Mouse (Mus musculus) heart, adult 2 months (tissue): ENCODE results near the gene Serpinb6b. TPM values are rescaled to one million over a fixed set of nuclear protein-coding genes. Genes with fewer than 3 reads are reported as not detected.
"Not testable (repeated sequence)": the region's sequence is repeated elsewhere in the genome, so short reads cannot be mapped to it uniquely, and the experiment has no call there.

ENCODE experiments used
- DNase-seq, 2 experiments: peaks; one replicate each; pipeline ENCODE4 v3.0.0; 2021
- H3K27ac ChIP-seq: fragments of 200-600 bp; 2 replicates; pipeline ENCODE4 v1.8.1; 2022
- H3K27me3 ChIP-seq: fragments of 200-500 bp; 2 replicates; pipeline ENCODE4 v1.6.1; 2012; ENCODE audit warnings: mild to moderate bottlenecking, low read length, inconsistent platforms, mixed read lengths; ENCODE audit not compliant: control insufficient read depth, insufficient read depth
- H3K36me3 ChIP-seq: fragments of 200-500 bp; 2 replicates; pipeline ENCODE4 v1.6.1; 2012; ENCODE audit warnings: low read length, inconsistent platforms; ENCODE audit not compliant: control insufficient read depth, insufficient read depth
- H3K4me1 ChIP-seq: fragments of 200-500 bp; 2 replicates; pipeline ENCODE4 v1.6.1; 2011; ENCODE audit warnings: low read length; ENCODE audit not compliant: control insufficient read depth, insufficient read depth
- H3K4me3 ChIP-seq: fragments of 200-600 bp; 2 replicates; pipeline ENCODE4 v1.8.1; 2022
- H3K79me2 ChIP-seq: fragments of 200-500 bp; replicated peaks from 2 replicates; pipeline ENCODE4 v1.6.1; 2012; ENCODE audit warnings: mild to moderate bottlenecking, inconsistent platforms, low read length, moderate library complexity, mixed read lengths; ENCODE audit not compliant: control insufficient read depth, insufficient read depth
- H3K9ac ChIP-seq: fragments of 200-500 bp; 2 replicates; pipeline ENCODE4 v1.6.1; 2012; ENCODE audit warnings: low read depth, mild to moderate bottlenecking, control low read depth, inconsistent platforms, low read length, mixed read lengths
- CTCF ChIP-seq: fragments of 200-600 bp; IDR thresholded peaks from 2 replicates; pipeline ENCODE4 v1.8.1; 2022; ENCODE audit warnings: antibody characterized with exemption, mild to moderate bottlenecking, moderate library complexity
- EP300 ChIP-seq: fragments of 200-500 bp; IDR thresholded peaks from 2 replicates; pipeline ENCODE4 v1.6.1; 2011; ENCODE audit warnings: low read depth, low read length, control low read depth; ENCODE audit not compliant: insufficient read depth
- POLR2A ChIP-seq: fragments of 200-500 bp; IDR thresholded peaks from 2 replicates; pipeline ENCODE4 v1.6.1; 2011; ENCODE audit warnings: mild to moderate bottlenecking, low read depth, low read length, control low read depth; ENCODE audit not compliant: insufficient read depth
- WGBS: fragments of 180-500 bp; shearing (Covaris S2); methylation state at CpG from one replicate; pipeline ENCODE4 v1.1.7; 2018; 5-methylcytosine and 5-hydroxymethylcytosine counted together
- intact Hi-C: fragments of 180-260 bp; cut with DNase I; formaldehyde crosslinking; loops from one replicate; pipeline ENCODE4 v1.15.1; 2025
- polyA plus RNA-seq: library from polyadenylated mRNA; depleted of rRNA; stranded (reverse); fragments of >200 nt; gene quantifications from 2 replicates; pipeline ENCODE4 v1.2.3, GENCODE M21; 2012
- total RNA-seq, 2 experiments: library from RNA; stranded (reverse); gene quantifications; 2 replicates each; pipeline ENCODE4 v1.2.3; 2021

The Serpinb6b gene
- total and polyA plus RNA-seq, 3 experiments: 21.6 to 33.1 (median 26.3) TPM

GRCm38 (mm10) chr13:32958521-32958920, 6.5 kb upstream of the Serpinb6b start:
- TF ChIP-seq EP300: peak; percentile 67; the same call in 1 of the 2 replicates
- H3K36me3 ChIP-seq, H3K27me3 ChIP-seq, H3K4me3 ChIP-seq, H3K4me1 ChIP-seq, H3K9ac ChIP-seq, H3K79me2 ChIP-seq: not testable (repeated sequence)
- WGBS: 44% methylated on average over 7 of the region's 7 CpGs
- peak in 1 of 2 experiments; percentile 47 for DNase-seq
- peak overlapping the region; percentile 73 for H3K27ac ChIP-seq
- intact Hi-C loops: loop anchor here (5.0 kb wide), 1 partner anchor 36 kb away; no protein-coding TSS in a partner anchor

GRCm38 (mm10) chr13:32963990-32964753, 837 bp upstream of the Serpinb6b start:
- peaks cover 3% of the 10 kb centered on the region; the same call in 1 of the 2 replicates for H3K36me3 ChIP-seq
- TF ChIP-seq CTCF (no peak), POLR2A (no peak), EP300 (no peak)
- no peak for DNase-seq
- intact Hi-C loops: loop anchor here (2.0 kb wide), 2 partner anchors 41 to 111 kb away; no protein-coding TSS in a partner anchor
- no peak overlapping the region for H3K4me3 ChIP-seq
- no peaks in the 10 kb centered on the region; the same call in 1 of the 2 replicates for H3K79me2 ChIP-seq
- H3K27me3 ChIP-seq: no peaks in the 10 kb centered on the region
- 56% methylated on average over 9 of the region's 9 CpGs for WGBS
- peak overlapping the region; percentile 92 for H3K27ac ChIP-seq
- H3K4me1 ChIP-seq: peaks cover 6% of the 10 kb centered on the region
- H3K9ac ChIP-seq: no peak overlapping the region

- intact Hi-C loops: no loop called here
- DNase-seq: peak in 1 of 2 experiments; percentile 22
- Histone ChIP-seq H3K4me3 (peak overlapping the region; percentile 50), H3K27me3 (no peaks in the 10 kb centered on the region), H3K27ac (peak overlapping the region; percentile 92), H3K9ac (peak overlapping the region; percentile 32), H3K79me2 (no peaks in the 10 kb centered on the region; the same call in 1 of the 2 replicates), H3K36me3 (peaks cover 3% of the 10 kb centered on the region; the same call in 1 of the 2 replicates), H3K4me1 (peaks cover 6% of the 10 kb centered on the region)
- 45% methylated on average over 5 of the region's 5 CpGs for WGBS
- no peak for TF ChIP-seq CTCF
- TF ChIP-seq EP300: no peak
- TF ChIP-seq POLR2A: no peak
These were observed 1.1 kb downstream of the Serpinb6b start for GRCm38 (mm10) chr13:32966116-32966515.

GRCm38 (mm10) chr13:32967233-32967632, 2.2 kb downstream of the Serpinb6b start:
- peaks cover 6% of the 10 kb centered on the region for H3K4me1 ChIP-seq
- intact Hi-C loops: no loop called here
- no peak overlapping the region for H3K9ac ChIP-seq
- H3K36me3 ChIP-seq: peaks cover 3% of the 10 kb centered on the region; the same call in 1 of the 2 replicates
- no peak overlapping the region for H3K4me3 ChIP-seq
- H3K27ac ChIP-seq: no peak overlapping the region
- no peaks in the 10 kb centered on the region; the same call in 1 of the 2 replicates for H3K79me2 ChIP-seq
- TF ChIP-seq CTCF (no peak), POLR2A (no peak), EP300 (no peak)
- no peaks in the 10 kb centered on the region for H3K27me3 ChIP-seq
- no peak for DNase-seq

GRCm38 (mm10) chr13:32968353-32968984, 3.5 kb downstream of the Serpinb6b start:
- H3K9ac ChIP-seq: no peak overlapping the region
- H3K27me3 ChIP-seq: no peaks in the 10 kb centered on the region
- DNase-seq: no peak
- H3K27ac ChIP-seq: no peak overlapping the region
- WGBS: 70% methylated on average over 5 of the region's 5 CpGs
- intact Hi-C loops: no loop called here
- H3K4me1 ChIP-seq: peaks cover 4% of the 10 kb centered on the region; the same call in 1 of the 2 replicates
- no peak overlapping the region for H3K4me3 ChIP-seq
- H3K79me2 ChIP-seq: no peaks in the 10 kb centered on the region
- H3K36me3 ChIP-seq: peaks cover 3% of the 10 kb centered on the region; the same call in 1 of the 2 replicates
- TF ChIP-seq POLR2A (no peak), CTCF (no peak)

- intact Hi-C loops: no loop called here
- no peak overlapping the region for H3K27ac ChIP-seq
- DNase-seq: no peak
- H3K79me2 ChIP-seq: no peaks in the 10 kb centered on the region
- no peak overlapping the region for H3K4me3 ChIP-seq
- 68% methylated on average over 4 of the region's 4 CpGs for WGBS
- no peak overlapping the region for H3K9ac ChIP-seq
- H3K36me3 ChIP-seq: peaks cover 3% of the 10 kb centered on the region; the same call in 1 of the 2 replicates
- no peaks in the 10 kb centered on the region for H3K27me3 ChIP-seq
- no peak for TF ChIP-seq POLR2A
- TF ChIP-seq CTCF: no peak
- no peak for TF ChIP-seq EP300
- peaks cover 4% of the 10 kb centered on the region; the same call in 1 of the 2 replicates for H3K4me1 ChIP-seq
These were observed 4.1 kb downstream of the Serpinb6b start for GRCm38 (mm10) chr13:32968996-32969640.
